Mouse (Mus musculus): Measurements from ENCODE around the gene Secisbp2.

The Secisbp2 gene

DNA sequence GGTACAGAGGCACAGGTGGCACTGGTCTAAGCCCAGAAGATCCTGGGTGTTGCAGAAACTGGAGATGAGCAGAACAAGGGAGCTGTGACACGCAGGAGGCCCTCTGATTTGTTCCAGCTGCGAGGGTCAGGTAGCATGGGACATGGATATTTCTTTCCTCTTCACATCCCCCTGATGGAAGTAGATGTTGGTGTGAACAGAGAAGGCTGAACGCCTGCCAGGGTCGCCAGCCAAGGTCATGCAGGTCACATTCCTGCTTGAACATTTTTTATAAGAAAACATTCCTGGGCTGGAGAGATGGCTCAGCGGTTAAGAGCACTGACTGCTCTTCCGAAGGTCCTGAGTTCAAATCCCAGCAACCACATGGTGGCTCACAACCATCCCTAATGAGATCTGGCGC is 75.9 kb downstream of the Secisbp2 start:
- in situ Hi-C loops (cut with MboI, MseI) = no loop called here

DNA sequence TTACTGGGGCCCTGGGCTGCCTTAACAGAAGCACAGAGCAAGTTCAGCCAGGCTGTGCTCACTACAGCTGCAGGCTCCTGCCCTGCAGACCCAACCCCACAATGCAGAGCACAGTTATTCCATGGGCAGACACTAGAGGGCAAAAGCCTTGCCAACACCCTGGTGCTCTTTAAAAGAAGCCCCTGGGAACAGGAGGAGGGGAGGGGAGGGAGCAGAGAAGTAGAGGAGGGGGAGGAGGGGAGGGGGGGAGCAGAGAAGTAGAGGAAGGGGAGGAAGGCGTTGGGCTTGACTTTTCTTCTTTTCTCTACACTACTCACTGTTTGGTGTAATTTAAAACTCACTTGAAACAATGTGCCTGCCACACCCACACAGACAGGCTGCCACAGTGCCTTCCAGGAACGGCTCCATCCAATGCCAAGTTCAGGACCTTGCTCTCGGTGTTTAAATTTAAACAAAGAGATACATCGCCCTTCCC is 78.4 kb downstream of the Secisbp2 start:
- in situ Hi-C loops (cut with MboI, MseI) = no loop called here

DNA sequence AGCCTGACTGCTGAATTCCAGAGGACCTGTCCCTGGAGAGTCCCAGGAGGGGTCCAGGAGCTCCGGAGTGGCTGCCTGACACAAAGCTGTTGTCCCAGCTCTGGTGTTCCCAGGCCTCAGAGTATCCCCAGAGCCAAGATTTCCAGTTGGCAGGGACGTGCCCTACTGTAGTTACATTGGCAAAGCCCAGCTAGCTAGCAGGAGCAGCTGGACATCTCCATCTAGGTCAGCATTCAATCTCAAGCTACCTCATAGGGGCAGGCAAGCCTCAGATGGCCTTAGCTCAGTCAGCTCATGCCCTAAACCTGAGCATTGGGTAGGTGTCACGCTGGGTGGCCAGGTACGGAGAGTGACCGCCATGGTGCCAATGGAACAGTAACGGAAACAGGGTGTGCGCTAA is 80.0 kb downstream of the Secisbp2 start:
- in situ Hi-C loops (cut with MboI, MseI) = no loop called here

DNA sequence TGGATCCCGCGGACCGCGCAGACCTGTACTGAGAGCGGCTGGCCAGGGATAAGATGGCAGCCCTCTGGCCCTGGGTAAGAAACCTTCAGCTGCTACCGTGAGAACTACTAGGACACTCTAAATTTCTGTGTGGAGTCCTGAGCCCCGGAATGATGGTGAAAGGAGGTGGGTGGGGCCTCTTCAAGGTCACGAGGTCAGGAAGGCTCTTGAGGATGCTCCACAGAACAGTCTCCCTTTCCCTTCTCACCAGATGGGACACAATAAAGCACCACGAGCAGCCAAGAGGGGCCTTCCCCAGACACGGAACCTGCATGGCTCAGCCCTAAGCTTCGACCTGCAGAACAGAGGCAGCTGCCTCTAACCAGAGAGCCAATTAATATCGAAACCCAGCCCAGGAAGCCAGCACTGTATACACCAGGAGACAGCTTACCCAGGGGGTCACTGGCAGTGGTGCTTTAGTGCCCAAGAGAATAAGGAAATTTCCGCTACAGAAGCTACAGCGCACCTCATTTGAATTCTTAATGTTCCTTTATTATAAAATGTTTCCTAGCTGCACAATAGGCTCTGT is 80.7 kb downstream of the Secisbp2 start:
- in situ Hi-C loops (cut with MboI, MseI) = no loop called here
